Mouse (Mus musculus) liver, embryonic 11.5 days (tissue): ENCODE results near the gene Stub1. TPM values are rescaled to one million over a fixed set of nuclear protein-coding genes. Genes with fewer than 3 reads are reported as not detected.

Source experiments
- ATAC-seq: fragments of 200-750 bp; cut with Nextera tagmentation; replicated peaks from 2 replicates; pipeline ENCODE4 v1.8.0; 2017; ENCODE audit warnings: moderate number of reproducible peaks, mild to moderate bottlenecking, moderate TSS enrichment, moderate library complexity; ENCODE audit not compliant: low FRiP score
- DNase-seq: peaks from one replicate; pipeline ENCODE4 v3.0.0-alpha.2; 2017; ENCODE audit warnings: low spot score
- H3K27ac ChIP-seq: fragments of 300-500 bp; sonication (generic); 2 replicates; pipeline ENCODE4 v1.5.1; 2014; ENCODE audit warnings: mild to moderate bottlenecking, low read depth, low read length, control low read depth
- H3K27me3 ChIP-seq: fragments of 300-500 bp; sonication (generic); replicated peaks from 2 replicates; pipeline ENCODE4 v1.6.1; 2014; ENCODE audit warnings: low read length, mixed read lengths; ENCODE audit not compliant: control insufficient read depth, insufficient read depth
- H3K36me3 ChIP-seq: fragments of 300-500 bp; sonication (generic); 2 replicates; pipeline ENCODE4 v1.6.1; 2014; ENCODE audit warnings: mild to moderate bottlenecking, low read length, moderate library complexity, mixed read lengths; ENCODE audit not compliant: control insufficient read depth, insufficient read depth
- H3K4me1 ChIP-seq: fragments of 300-500 bp; sonication (generic); replicated peaks from 2 replicates; pipeline ENCODE4 v1.6.1; 2014; ENCODE audit warnings: low read length, mixed read lengths; ENCODE audit not compliant: control insufficient read depth, insufficient read depth
- H3K4me2 ChIP-seq: fragments of 300-500 bp; sonication (generic); 2 replicates; pipeline ENCODE4 v1.6.1; 2014; ENCODE audit warnings: mild to moderate bottlenecking, control low read depth, moderate library complexity
- H3K4me3 ChIP-seq: fragments of 300-500 bp; sonication (generic); 2 replicates; pipeline ENCODE4 v1.5.1; 2014; ENCODE audit warnings: low read depth, low read length, control low read depth
- H3K9ac ChIP-seq: fragments of 300-500 bp; sonication (generic); 2 replicates; pipeline ENCODE4 v1.6.1; 2014; ENCODE audit warnings: low read depth, low read length, control low read depth
- H3K9me3 ChIP-seq: fragments of 300-500 bp; sonication (generic); 2 replicates; pipeline ENCODE4 v1.6.1; 2016; ENCODE audit warnings: low read length, inconsistent platforms, mixed read lengths; ENCODE audit not compliant: control insufficient read depth
- WGBS: fragments of 180-500 bp; shearing (Covaris S2); extraction: QIAGEN DNeasy Blood & Tissue Kit; methylation state at CpG from one replicate; pipeline ENCODE4 v1.1.7; 2014; 5-methylcytosine and 5-hydroxymethylcytosine counted together
- microRNA-seq: library from miRNA; unstranded; fragments of <30 nt; microRNA quantifications from one replicate; pipeline ENCODE4, GENCODE M21; 2017; ENCODE audit warnings: borderline number of aligned reads
- polyA plus RNA-seq: library from polyadenylated mRNA; unstranded; fragments of >200 nt; fragmentation: Nextera tagmentation; extraction: Ambion mirVana; gene quantifications from 2 replicates; pipeline ENCODE4 v1.2.1, GENCODE M21; 2014

The Stub1 gene
- polyA plus RNA-seq, 1 experiment from 2014 or later, result 252 TPM

GRCm38 (mm10) chr17:25786781-25787504 is 46.3 kb downstream of the Stub1 start:
- ATAC-seq, result no peak
- WGBS, result 91% methylated on average over 9 of the region's 9 CpGs
- no peak overlapping the region for H3K4me3 ChIP-seq
- peaks cover 11% of the 10 kb centered on the region for H3K36me3 ChIP-seq
- peaks cover 20% of the 10 kb centered on the region for H3K4me1 ChIP-seq
- H3K27ac ChIP-seq, result no peak overlapping the region
- no peak overlapping the region for H3K9ac ChIP-seq
- DNase-seq, result no peak
- no peaks in the 10 kb centered on the region for H3K9me3 ChIP-seq
- no peaks in the 10 kb centered on the region for H3K27me3 ChIP-seq
- H3K4me2 ChIP-seq, result no peak overlapping the region

GRCm38 (mm10) chr17:25786280-25786679 is 46.9 kb downstream of the Stub1 start, which contains the start of gene Ccdc78:
TSS of gene Ccdc78 (plus strand) at chr17:25786580.
- peak within 1 kb of the TSS; percentile 73 for H3K27ac ChIP-seq
- H3K36me3 ChIP-seq, result peaks cover 16% of the 10 kb centered on the region
- H3K4me1 ChIP-seq, result peaks cover 17% of the 10 kb centered on the region
- H3K27me3 ChIP-seq, result no peaks in the 10 kb centered on the region
- H3K4me2 ChIP-seq, result peak within 1 kb of the TSS; percentile 92
- H3K4me3 ChIP-seq, result peak within 1 kb of the TSS; percentile 73
- WGBS, result 74% methylated on average over 3 of the region's 3 CpGs
- no peak for DNase-seq
- no peak for ATAC-seq
- no peaks in the 10 kb centered on the region for H3K9me3 ChIP-seq
- peak within 1 kb of the TSS; percentile 76 for H3K9ac ChIP-seq

- Histone ChIP-seq H3K9ac (peak within 1 kb of the TSS; percentile 76), H3K4me1 (peaks cover 9% of the 10 kb centered on the region), H3K9me3 (no peaks in the 10 kb centered on the region), H3K27ac (peak within 1 kb of the TSS; percentile 73), H3K4me2 (peak within 1 kb of the TSS; percentile 92), H3K4me3 (peak within 1 kb of the TSS; percentile 73), H3K36me3 (peaks cover 22% of the 10 kb centered on the region), H3K27me3 (no peaks in the 10 kb centered on the region)
- DNase-seq (peak; percentile 96), ATAC-seq (peak; percentile 78)
- under 1% methylated on average over 23 of the region's 23 CpGs for WGBS
Measured at GRCm38 (mm10) chr17:25785281-25785745, 47.9 kb downstream of the Stub1 start, which contains the start of gene Haghl. TSS of gene Haghl (minus strand) at chr17:25785673.

- no peaks in the 10 kb centered on the region for H3K9me3 ChIP-seq
- H3K27me3 ChIP-seq, result no peaks in the 10 kb centered on the region
- H3K9ac ChIP-seq, result peak overlapping the region; percentile 76
- H3K4me2 ChIP-seq, result peak overlapping the region; percentile 92
- ATAC-seq (no peak), DNase-seq (no peak)
- no peak overlapping the region for H3K27ac ChIP-seq
- 82% methylated on average over 15 of the region's 15 CpGs for WGBS
- H3K36me3 ChIP-seq, result peaks cover 24% of the 10 kb centered on the region
- peak overlapping the region; percentile 73 for H3K4me3 ChIP-seq
- peaks cover 9% of the 10 kb centered on the region for H3K4me1 ChIP-seq
Measured at GRCm38 (mm10) chr17:25783861-25784574, 49.2 kb downstream of the Stub1 start.

GRCm38 (mm10) chr17:25783086-25783485 is 50.1 kb downstream of the Stub1 start:
- no peaks in the 10 kb centered on the region for H3K9me3 ChIP-seq
- no peak overlapping the region for H3K27ac ChIP-seq
- 85% methylated on average over 7 of the region's 7 CpGs for WGBS
- H3K4me2 ChIP-seq, result no peak overlapping the region
- DNase-seq (no peak), ATAC-seq (no peak)
- peaks cover 26% of the 10 kb centered on the region for H3K36me3 ChIP-seq
- H3K4me3 ChIP-seq, result no peak overlapping the region
- H3K4me1 ChIP-seq, result peaks cover 9% of the 10 kb centered on the region
- H3K27me3 ChIP-seq, result no peaks in the 10 kb centered on the region
- no peak overlapping the region for H3K9ac ChIP-seq

- no peak overlapping the region for H3K4me3 ChIP-seq
- H3K36me3 ChIP-seq, result peaks cover 29% of the 10 kb centered on the region
- H3K9ac ChIP-seq, result no peak overlapping the region
- no peaks in the 10 kb centered on the region for H3K9me3 ChIP-seq
- no peaks in the 10 kb centered on the region for H3K27me3 ChIP-seq
- peaks cover 9% of the 10 kb centered on the region for H3K4me1 ChIP-seq
- H3K27ac ChIP-seq, result no peak overlapping the region
- ATAC-seq, result no peak
- 81% methylated on average over 6 of the region's 6 CpGs for WGBS
- DNase-seq, result no peak
- no peak overlapping the region for H3K4me2 ChIP-seq
Measured at GRCm38 (mm10) chr17:25781339-25781738, 51.9 kb downstream of the Stub1 start.

Small RNA genes lying within 50 kb of the gene (microRNA-seq; reads per million reads assigned to microRNA genes)
- gene Mir3082 (2.1 reads per million), gene Mir6966 (not detected)

Other genes with a start within 250 kb of the Stub1 start
- gene Gng13, start 116.2 kb downstream of the Stub1 start, polyA plus RNA-seq, result 0.42 and 1.3 TPM in 2 replicates
- 32.0 and 35.6 TPM in 2 replicates for gene Chtf18, start 106.0 kb downstream of the Stub1 start, polyA plus RNA-seq
- gene Rpusd1, start 105.7 kb downstream of the Stub1 start, polyA plus RNA-seq, result 16.6 and 17.5 TPM in 2 replicates
- not detected in 2 replicates for gene Mslnl, start 97.4 kb downstream of the Stub1 start, polyA plus RNA-seq
- 0.29 and 0.55 TPM in 2 replicates for gene Msln, start 79.0 kb downstream of the Stub1 start, polyA plus RNA-seq
- 28.4 and 29.9 TPM in 2 replicates for gene Narfl, start 59.6 kb downstream of the Stub1 start, polyA plus RNA-seq
- gene Haghl, start 47.7 kb downstream of the Stub1 start, polyA plus RNA-seq, result 22.7 and 25.0 TPM in 2 replicates
- 0.25 and 0.33 TPM in 2 replicates for gene Ccdc78, start 46.8 kb downstream of the Stub1 start, polyA plus RNA-seq
- gene Fam173a, start 40.5 kb downstream of the Stub1 start, polyA plus RNA-seq, result 83.7 and 83.8 TPM in 2 replicates
- not detected in 2 replicates for gene AC134908.4, start 37.7 kb downstream of the Stub1 start, polyA plus RNA-seq
- gene Metrn, start 36.3 kb downstream of the Stub1 start, polyA plus RNA-seq, result 7.6 and 10.8 TPM in 2 replicates
- gene Fbxl16, start 24.3 kb downstream of the Stub1 start, polyA plus RNA-seq, result 0.99 and 1.2 TPM in 2 replicates
- 29.8 and 31.9 TPM in 2 replicates for gene Wdr24, start 9.8 kb downstream of the Stub1 start, polyA plus RNA-seq
- 36.6 and 37.0 TPM in 2 replicates for gene Jmjd8, start 4.5 kb downstream of the Stub1 start, polyA plus RNA-seq
- 0.60 and 1.6 TPM in 2 replicates for gene Rhbdl1, start 3.9 kb upstream of the Stub1 start, polyA plus RNA-seq
- 0.78 and 1.1 TPM in 2 replicates for gene Gm20683, start 8.4 kb upstream of the Stub1 start, polyA plus RNA-seq
- gene Rhot2, start 11.4 kb upstream of the Stub1 start, polyA plus RNA-seq, result 9.6 and 12.8 TPM in 2 replicates
- gene Wdr90, start 28.1 kb upstream of the Stub1 start, polyA plus RNA-seq, result 22.2 and 25.7 TPM in 2 replicates
- gene Mcrip2, start 35.4 kb upstream of the Stub1 start, polyA plus RNA-seq, result 96.5 and 110 TPM in 2 replicates
- 70.7 and 74.5 TPM in 2 replicates for gene Mettl26, start 41.7 kb upstream of the Stub1 start, polyA plus RNA-seq
- gene Wfikkn1, start 47.5 kb upstream of the Stub1 start, polyA plus RNA-seq, result 2.1 and 2.4 TPM in 2 replicates
- 9.9 and 10.7 TPM in 2 replicates for gene Rab40c, start 86.3 kb upstream of the Stub1 start, polyA plus RNA-seq
- 137 and 139 TPM in 2 replicates for gene Pigq, start 111.5 kb upstream of the Stub1 start, polyA plus RNA-seq
- 0.85 and 1.4 TPM in 2 replicates for gene Nhlrc4, start 111.6 kb upstream of the Stub1 start, polyA plus RNA-seq
- gene A930017K11Rik, start 119.2 kb upstream of the Stub1 start, polyA plus RNA-seq, result 0.68 and 0.85 TPM in 2 replicates
- 23.0 and 27.4 TPM in 2 replicates for gene Capn15, start 152.4 kb upstream of the Stub1 start, polyA plus RNA-seq
- gene Rab11fip3, start 236.2 kb upstream of the Stub1 start, polyA plus RNA-seq, result 7.0 and 7.6 TPM in 2 replicates